Mouse (Mus musculus): ENCODE measurements around the gene Ipcef1.
"Not testable (repeated sequence)": the region's sequence is repeated elsewhere in the genome, so short reads cannot be mapped to it uniquely, and the experiment has no call there.

Ipcef1 gene

GRCm38 (mm10) chr10:7037194-7037593 lies 15.1 kb downstream of the Ipcef1 start:
- DNase-seq (ENCODE audit: low read depth, low spot score): no peak

DNA sequence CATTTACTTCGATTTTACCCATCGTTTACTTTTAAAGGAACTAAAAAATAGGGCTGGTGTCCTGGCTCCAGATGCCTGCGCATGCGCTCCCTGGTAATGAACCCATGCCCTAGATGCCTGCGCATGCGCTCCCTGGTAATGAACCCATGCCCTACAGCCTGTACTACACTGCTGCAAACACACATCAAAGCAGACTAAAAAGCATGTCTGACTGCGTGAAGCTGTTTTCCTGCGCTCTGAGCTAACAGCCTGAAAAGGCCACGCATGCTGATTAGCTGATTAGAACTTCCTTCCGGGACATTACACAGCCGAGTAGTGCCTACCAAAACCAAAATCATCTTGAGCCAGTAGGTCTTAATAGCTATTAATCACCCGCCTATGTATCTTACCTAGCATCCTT lies 16.7 kb downstream of the Ipcef1 start:
- no peak for DNase-seq (ENCODE audit: low read depth, low spot score)

- no peak for DNase-seq (ENCODE audit: low read depth, low spot score)
Measured at GRCm38 (mm10) chr10:7033459-7033858, 18.8 kb downstream of the Ipcef1 start.

- DNase-seq (ENCODE audit: low read depth, low spot score): no peak
Measured at GRCm38 (mm10) chr10:7025028-7025427, 27.2 kb downstream of the Ipcef1 start.

- no peak for DNase-seq (ENCODE audit: low read depth, low spot score)
Measured at GRCm38 (mm10) chr10:7020551-7020950, 31.7 kb downstream of the Ipcef1 start.

- no peak for DNase-seq (ENCODE audit: low read depth, low spot score)
Measured at GRCm38 (mm10) chr10:7019781-7020386, 32.4 kb downstream of the Ipcef1 start.

GRCm38 (mm10) chr10:7015199-7015598 lies 37.1 kb downstream of the Ipcef1 start:
- DNase-seq (ENCODE audit: low read depth, low spot score): no peak

GRCm38 (mm10) chr10:7010543-7010942 lies 41.7 kb downstream of the Ipcef1 start:
- no peak for DNase-seq (ENCODE audit: low read depth, low spot score)

DNA sequence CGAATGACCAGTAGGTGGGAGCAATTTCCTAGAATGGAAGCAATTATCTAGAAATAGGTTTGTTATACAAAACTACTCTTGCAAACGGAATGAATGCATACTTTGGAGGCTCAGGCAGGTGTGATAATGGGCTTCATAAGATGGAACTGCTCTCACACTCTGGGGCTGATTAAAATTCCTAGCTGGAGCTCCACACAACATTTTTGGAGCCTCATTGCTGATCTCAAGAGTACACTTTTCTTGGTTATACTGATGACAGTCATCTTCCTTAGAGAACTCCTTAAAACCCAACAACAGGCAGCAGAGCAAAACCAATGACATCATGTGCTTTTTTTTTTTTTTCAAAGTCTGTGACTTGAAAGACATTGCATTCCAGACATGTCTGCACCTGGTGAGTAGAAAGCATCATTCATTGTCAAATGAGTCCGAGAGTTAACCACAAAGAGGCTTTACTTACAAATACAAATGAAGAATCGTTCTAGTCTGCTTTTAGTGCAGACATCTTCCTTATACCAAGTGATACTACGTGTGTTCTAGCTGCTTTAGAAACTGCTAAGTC lies 47.2 kb downstream of the Ipcef1 start:
- no peak for DNase-seq (ENCODE audit: low read depth, low spot score)

DNA sequence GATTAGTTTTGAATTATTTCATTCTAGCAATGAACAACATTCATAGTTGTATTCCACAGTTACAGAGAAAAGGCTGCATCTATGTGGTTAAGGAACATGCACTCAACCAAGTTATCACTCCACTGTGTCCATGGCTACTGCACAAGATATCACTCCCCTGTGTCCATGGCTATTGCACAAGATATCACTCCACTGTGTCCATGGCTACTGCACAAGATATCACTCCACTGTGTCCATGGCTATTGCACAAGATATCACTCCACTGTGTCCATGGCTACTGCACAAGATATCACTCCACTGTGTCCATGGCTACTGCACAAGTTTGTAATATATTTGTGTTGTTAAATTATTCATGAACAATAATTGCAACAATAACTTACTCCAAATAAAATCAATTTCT lies 48.4 kb downstream of the Ipcef1 start:
- not testable (repeated sequence) for DNase-seq (ENCODE audit: low read depth, low spot score)

DNA sequence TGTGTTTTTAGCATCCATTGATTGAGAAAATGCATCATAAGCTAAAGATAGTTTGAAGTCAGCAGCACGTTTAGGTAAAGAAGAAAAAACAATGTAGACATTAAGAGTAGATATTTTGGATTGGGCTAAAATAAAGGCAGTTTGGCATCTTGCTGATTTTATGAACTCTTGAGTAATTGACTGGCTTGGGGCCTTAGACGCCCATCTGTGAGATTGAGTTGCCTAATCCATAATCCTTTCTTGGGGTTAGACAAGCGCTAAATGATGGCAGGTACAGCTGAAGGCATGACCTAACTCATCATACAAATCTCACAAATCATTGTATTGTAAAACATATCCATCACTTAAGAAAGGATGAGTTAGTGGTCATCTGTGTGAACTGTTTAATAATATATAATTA lies 52.9 kb downstream of the Ipcef1 start:
- DNase-seq (ENCODE audit: low read depth, low spot score): no peak

DNA sequence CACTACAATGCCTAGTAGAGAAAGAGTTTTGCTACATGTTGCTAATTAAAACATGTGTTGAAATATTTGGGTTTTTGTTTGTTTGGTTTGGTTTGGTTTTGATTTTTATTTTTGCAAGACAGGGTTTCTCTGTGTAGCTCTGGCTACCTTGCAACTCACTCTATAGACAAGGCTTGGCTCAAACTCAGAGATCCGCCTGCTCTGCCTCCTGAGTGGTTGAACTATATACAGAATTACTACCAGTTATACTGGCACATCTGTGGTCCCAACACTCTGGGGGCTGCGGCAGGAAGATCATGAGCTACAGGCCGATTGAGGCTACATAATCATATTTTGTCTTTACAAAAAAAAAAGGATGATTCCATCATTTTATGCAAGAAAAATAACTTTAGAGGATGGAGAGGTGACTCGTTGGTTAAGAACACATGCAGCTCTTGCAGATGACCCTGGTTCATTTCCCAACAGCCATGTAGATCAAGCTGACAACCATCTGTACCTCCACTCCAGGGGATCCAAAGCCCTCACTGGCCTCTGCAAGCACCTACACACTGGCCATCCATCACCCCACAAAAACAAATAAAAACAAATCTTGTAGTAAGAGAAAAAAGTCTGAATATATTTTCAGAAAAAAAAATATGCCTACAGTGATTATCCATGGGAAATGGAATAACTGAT lies 53.6 kb downstream of the Ipcef1 start:
- DNase-seq (ENCODE audit: low read depth, low spot score): no peak

- no peak for DNase-seq (ENCODE audit: low read depth, low spot score)
Measured at GRCm38 (mm10) chr10:6996895-6997294, 55.4 kb downstream of the Ipcef1 start.

- DNase-seq (ENCODE audit: low read depth, low spot score): no peak
Measured at GRCm38 (mm10) chr10:6988555-6988954, 63.7 kb downstream of the Ipcef1 start.

DNA sequence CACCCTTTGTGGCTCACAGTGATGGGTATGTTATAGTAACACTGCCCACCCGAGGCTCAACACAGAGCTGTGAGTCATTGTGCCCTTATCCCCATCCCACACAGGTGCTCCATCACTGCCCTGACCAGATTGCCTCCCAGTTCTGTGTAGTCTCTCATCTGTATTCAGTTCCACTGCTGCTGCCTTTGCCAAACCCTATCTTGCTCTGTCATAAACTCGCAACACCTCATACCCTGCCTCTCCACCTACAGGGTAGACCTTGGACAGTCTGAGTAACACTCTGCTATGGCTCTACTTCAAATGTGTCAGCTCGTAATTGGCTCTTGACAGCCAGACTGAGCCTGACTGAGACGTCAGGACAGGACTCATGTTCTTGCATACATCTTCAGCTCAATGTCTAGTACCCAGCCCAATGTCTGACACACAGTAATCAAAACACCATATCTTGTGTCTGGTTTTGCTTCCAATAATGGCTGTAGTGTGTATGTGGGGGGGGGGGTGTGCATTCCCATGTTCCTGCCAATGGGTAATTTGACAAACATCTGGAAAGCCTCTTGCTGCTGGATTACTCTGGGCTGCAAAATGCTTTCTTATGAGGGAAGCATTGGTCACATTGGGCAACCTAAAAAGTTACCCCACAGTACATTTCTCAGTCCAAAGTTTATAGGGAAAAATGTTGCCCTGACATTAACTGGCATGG lies 64.7 kb downstream of the Ipcef1 start:
- DNase-seq (ENCODE audit: low read depth, low spot score): no peak

DNA sequence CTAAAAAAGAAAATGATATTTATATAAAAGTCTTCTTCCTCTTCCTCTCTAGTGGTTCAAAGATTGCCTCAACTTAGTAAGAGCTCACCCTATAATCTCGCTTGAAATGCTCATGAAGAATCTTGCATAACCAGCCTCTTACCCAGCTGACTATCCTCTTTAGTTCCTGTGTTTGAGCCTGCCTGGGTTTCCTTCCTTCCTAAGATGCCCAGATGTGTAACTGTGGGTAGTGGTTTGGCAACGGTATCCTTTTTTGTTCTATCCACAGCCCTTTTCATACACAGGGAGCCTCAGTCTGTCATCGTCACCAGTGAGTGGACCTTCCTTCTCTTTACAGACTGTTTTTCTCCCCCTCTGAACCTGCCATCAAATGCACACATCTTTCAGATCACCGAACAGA lies 66.0 kb downstream of the Ipcef1 start:
- no peak for DNase-seq (ENCODE audit: low read depth, low spot score)

DNA sequence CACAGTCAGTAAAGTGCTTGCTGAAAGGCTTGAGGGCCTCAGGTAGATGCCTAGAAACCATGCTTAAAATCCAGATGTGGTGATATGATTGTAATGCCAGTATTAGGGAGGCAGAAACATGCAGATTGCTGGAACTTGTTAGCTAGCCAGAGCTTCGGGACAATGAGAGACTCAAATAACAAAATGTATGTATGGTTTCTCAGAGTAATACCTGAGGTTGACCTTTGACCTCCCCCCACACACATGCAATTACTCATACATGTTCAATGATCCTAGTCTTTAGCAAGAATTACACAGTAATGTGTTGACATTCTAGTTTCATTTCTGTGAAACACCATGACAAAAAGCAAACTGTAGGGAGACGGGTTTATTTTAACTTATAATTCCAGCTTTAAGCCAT lies 68.8 kb downstream of the Ipcef1 start:
- no peak for DNase-seq (ENCODE audit: low read depth, low spot score)

DNA sequence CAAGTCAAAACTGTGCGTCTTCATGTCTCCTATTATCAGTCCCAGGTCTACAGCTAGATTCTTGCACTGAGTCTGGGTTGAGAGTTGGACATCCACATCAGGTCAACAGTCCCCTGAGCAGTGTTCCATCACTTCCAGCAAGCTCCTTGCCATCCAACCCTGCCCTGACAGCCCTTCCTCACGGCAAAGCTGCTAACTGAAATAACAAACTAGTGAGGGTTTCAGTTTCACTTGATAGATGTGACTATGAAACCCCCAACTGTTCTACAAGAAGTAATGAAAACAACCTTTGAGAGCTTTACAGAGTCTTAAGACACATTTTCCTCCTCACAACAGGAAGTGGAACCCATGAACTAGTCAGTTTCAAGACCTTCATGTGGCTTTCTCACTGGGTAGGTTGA lies 69.5 kb downstream of the Ipcef1 start:
- DNase-seq (ENCODE audit: low read depth, low spot score): no peak

GRCm38 (mm10) chr10:6980236-6980635 lies 72.0 kb downstream of the Ipcef1 start:
- peak; percentile 71 for DNase-seq (ENCODE audit: low read depth, low spot score)

- DNase-seq (ENCODE audit: low read depth, low spot score): peak; percentile 13
Measured at GRCm38 (mm10) chr10:6979789-6980188, 72.5 kb downstream of the Ipcef1 start.

DNA sequence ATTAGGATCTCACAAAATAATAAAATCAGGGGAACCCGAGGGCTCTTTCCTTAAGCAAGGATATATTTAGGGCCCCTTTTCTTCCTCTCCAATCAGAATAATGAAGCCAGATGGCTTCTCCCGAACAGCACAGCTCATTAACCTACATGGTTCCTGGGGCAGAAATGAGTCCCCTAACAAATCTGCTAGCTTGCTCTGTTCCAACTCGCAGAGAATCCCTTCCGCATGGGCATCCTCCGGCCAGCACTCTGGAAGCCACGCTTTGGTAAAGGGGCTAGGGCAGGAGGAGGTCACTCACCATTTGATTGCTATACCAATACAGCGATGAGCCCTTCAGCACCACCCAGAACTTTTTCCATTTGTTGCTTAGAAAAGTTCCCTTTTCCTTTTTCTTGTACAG lies 73.1 kb downstream of the Ipcef1 start:
- DNase-seq (ENCODE audit: low read depth, low spot score): peak; percentile 31

- DNase-seq (ENCODE audit: low read depth, low spot score): no peak
Measured at GRCm38 (mm10) chr10:6978733-6979132, 73.5 kb downstream of the Ipcef1 start.

DNA sequence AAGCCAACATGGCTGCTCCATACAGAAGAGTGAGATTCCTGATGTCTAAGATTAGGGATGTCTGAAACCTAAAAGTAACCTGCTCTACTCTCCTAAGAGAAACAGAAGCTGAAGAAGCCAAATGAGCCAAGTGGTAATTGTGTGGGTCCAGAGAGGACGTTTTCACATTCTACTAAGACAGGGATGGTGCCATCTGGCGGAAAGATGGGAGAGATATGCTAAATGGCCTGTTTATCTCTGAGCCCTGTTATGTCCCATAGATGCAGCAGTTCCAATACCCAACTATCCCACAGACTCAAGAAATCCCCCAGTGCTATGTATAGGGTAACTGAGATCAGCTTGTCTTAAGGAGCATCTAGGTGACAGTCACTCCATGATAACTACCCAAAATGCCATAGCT lies 74.4 kb downstream of the Ipcef1 start:
- DNase-seq (ENCODE audit: low read depth, low spot score): peak; percentile 59

Measured in telencephalon, adult 2 months (tissue).